Mouse (Mus musculus) mesoderm, embryonic 11.5 days (tissue): ENCODE results near the gene Neurog2.
A peak's percentile ranks its signal among the peaks of the same experiment; 100 is the strongest.

Source experiments
- DNase-seq: peaks from one replicate; pipeline ENCODE4 v3.0.0-alpha.2; 2012; ENCODE audit warnings: low read depth, low spot score

Neurog2 gene

GRCm38 (mm10) chr3:127642211-127642610 is 9.3 kb downstream of the Neurog2 start:
- DNase-seq: peak; percentile 45

GRCm38 (mm10) chr3:127646156-127646825 is 13.4 kb downstream of the Neurog2 start:
- DNase-seq: no peak

GRCm38 (mm10) chr3:127651742-127652653 is 19.1 kb downstream of the Neurog2 start:
- DNase-seq: no peak

- peak; percentile 34 for DNase-seq
These were observed 27.8 kb downstream of the Neurog2 start for GRCm38 (mm10) chr3:127660712-127661111.

GRCm38 (mm10) chr3:127661646-127662531 is 29.0 kb downstream of the Neurog2 start:
- peak; percentile 48 for DNase-seq

- DNase-seq: no peak
These were observed 46.8 kb downstream of the Neurog2 start for GRCm38 (mm10) chr3:127679703-127680102.
